Mouse (Mus musculus) ES-Bruce4 (cell line): ENCODE measurements around the gene Plekha5. TPM values are rescaled to one million over a fixed set of nuclear protein-coding genes. Genes with fewer than 3 reads are reported as not detected.

Experiments
- H3K27ac ChIP-seq: 2 replicates; pipeline ENCODE4 v1.5.1; 2012; ENCODE audit warnings: low read length, inconsistent platforms; ENCODE audit not compliant: insufficient read depth
- H3K27me3 ChIP-seq: 2 replicates; pipeline ENCODE4 v1.6.1; 2012; ENCODE audit warnings: mild to moderate bottlenecking, low read length, inconsistent platforms; ENCODE audit not compliant: control insufficient read depth, poor library complexity, insufficient read depth, severe bottlenecking
- H3K36me3 ChIP-seq: 2 replicates; pipeline ENCODE4 v1.6.1; 2012; ENCODE audit warnings: inconsistent platforms, mild to moderate bottlenecking, low read length, moderate library complexity; ENCODE audit not compliant: control insufficient read depth, poor library complexity, insufficient read depth, severe bottlenecking
- H3K4me1 ChIP-seq: one replicate; pipeline ENCODE4 v1.8.1; 2011; ENCODE audit warnings: low read length; ENCODE audit not compliant: control insufficient read depth, insufficient read depth
- H3K4me3 ChIP-seq: 2 replicates; pipeline ENCODE4 v1.5.1; 2011; ENCODE audit warnings: low read depth, mild to moderate bottlenecking, low read length
- H3K9ac ChIP-seq: 2 replicates; pipeline ENCODE4 v1.6.1; 2012; ENCODE audit warnings: low read depth, mild to moderate bottlenecking, inconsistent platforms; ENCODE audit not compliant: poor library complexity, severe bottlenecking
- H3K9me3 ChIP-seq: replicated peaks from 2 replicates; pipeline ENCODE4 v1.6.1; 2012; ENCODE audit warnings: mild to moderate bottlenecking, low read length, inconsistent platforms; ENCODE audit not compliant: control insufficient read depth, poor library complexity, insufficient read depth, severe bottlenecking
- CTCF ChIP-seq: IDR thresholded peaks from one replicate; pipeline ENCODE4 v1.8.1; 2011; ENCODE audit warnings: low read depth, low read length
- EP300 ChIP-seq: IDR thresholded peaks from 2 replicates; pipeline ENCODE4 v1.6.1; 2011; ENCODE audit warnings: low read depth, low read length; ENCODE audit not compliant: insufficient read depth
- POLR2A ChIP-seq: IDR thresholded peaks from one replicate; pipeline ENCODE4 v1.8.1; 2011; ENCODE audit warnings: low read length; ENCODE audit not compliant: insufficient read depth
- polyA plus RNA-seq: library from polyadenylated mRNA; stranded (reverse); fragments of >200 nt; gene quantifications from 2 replicates; pipeline ENCODE4 v1.2.4, GENCODE M21; 2011; ENCODE audit warnings: low read depth; ENCODE audit not compliant: missing spikeins, insufficient read depth, insufficient read length

Plekha5 gene
- polyA plus RNA-seq, 1 experiment = 80.3 TPM

DNA sequence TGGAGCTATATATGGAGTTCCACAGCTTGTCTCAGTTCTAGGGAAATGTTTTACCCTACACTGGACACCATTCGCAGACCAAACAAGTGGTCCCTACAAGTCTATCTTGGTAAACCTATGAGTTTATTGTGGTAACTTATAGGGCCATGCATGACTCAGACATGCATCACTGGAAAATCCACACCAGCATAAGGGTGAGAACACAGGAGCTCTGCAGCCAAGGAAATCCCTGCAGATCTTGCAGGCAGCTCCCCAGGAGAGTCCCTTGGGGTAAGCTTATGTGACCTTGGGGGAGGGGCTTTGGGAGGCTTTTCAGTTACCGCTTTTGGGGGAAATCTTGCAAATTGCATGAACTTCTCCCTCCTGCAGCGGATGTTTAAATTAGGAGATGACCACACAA, 190.0 kb downstream of the Plekha5 start:
- H3K4me1 ChIP-seq = no peaks in the 10 kb centered on the region
- no peak overlapping the region for H3K4me3 ChIP-seq
- no peaks in the 10 kb centered on the region for H3K27me3 ChIP-seq
- H3K9me3 ChIP-seq = no peaks in the 10 kb centered on the region
- TF ChIP-seq CTCF (no peak), POLR2A (no peak), EP300 (no peak)
- H3K36me3 ChIP-seq = no peaks in the 10 kb centered on the region
- H3K27ac ChIP-seq = no peak overlapping the region
- no peak overlapping the region for H3K9ac ChIP-seq

DNA sequence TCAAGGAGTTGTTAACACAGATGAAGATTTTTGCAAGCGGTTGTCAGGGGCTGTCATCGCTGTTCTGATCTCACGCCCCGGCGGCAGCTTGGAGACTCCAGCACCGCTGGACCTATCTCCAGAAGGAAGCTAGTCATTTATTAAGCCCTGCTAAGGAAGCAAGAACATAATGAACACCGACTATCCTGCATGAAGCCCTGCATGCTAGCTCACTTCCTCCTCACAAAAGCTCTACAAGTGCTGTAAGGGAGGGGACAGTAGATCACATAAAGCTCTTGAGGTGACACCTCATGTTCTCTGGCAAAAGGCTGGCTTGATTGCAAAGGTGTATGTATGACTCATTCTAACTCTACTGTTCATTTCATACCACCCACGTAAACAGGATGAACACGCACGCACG, 190.9 kb downstream of the Plekha5 start:
- no peak overlapping the region for H3K27ac ChIP-seq
- no peaks in the 10 kb centered on the region for H3K9me3 ChIP-seq
- H3K4me1 ChIP-seq = peaks cover 2% of the 10 kb centered on the region
- no peaks in the 10 kb centered on the region for H3K27me3 ChIP-seq
- no peaks in the 10 kb centered on the region for H3K36me3 ChIP-seq
- TF ChIP-seq POLR2A (no peak), CTCF (no peak), EP300 (no peak)
- no peak overlapping the region for H3K4me3 ChIP-seq
- no peak overlapping the region for H3K9ac ChIP-seq

DNA sequence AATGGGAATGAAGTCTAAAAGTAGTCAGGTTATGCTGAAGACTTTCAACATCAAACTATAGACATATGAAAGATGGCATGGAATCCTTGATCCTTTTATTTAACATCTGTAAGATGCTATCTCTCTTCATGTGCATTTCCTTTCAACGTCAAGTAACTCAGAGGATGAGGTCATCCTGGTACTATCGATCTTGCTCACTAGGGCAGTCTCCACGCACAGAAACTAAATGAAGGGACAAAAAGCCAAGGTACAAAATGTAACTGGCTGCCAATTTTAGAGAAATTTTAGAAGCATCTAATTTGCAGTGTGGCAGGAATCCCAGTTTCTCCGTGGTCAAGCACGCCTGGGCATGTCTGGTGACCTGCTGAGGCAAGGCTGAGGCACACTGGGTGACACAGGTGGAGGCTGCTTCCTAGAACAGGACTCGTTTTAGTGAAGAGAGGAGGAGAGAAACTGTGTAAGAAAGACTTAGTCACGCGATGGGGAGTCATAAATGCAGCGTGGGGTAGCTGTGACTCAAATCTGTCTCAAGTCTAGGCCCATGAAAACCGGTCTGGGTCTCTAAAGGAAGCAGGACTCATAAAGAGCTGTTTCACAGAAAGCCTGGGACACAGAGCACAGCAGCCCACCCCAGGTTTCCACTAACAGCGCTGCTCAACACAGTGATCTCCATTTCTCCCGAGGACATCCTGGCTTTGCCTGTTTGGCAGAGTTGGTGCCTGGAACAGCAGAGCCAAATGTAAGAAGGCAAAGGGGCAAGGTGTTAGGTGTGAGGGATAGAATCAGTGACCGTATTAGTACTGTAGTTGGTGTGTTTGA, 196.9 kb downstream of the Plekha5 start:
- peaks cover 2% of the 10 kb centered on the region; the same call in 1 of the 2 replicates for H3K36me3 ChIP-seq

DNA sequence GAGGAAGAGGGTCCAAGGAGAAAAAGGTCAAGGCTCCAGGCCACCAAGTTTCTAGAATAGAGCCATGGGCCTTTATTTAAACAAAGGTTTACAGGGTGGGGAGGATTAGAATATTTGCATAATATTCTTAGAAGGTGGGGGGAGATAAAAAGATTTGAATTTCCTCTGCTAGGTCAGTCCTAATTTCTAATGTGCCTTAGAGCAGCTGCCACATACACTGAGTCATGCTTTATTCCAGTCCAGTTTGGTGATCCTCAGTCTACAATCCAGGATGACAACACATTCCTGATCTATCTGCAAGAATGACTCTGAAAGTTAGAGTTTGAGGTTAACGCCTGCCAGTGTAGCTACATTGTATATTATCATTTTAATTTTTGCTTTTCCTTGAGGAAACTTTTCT, 197.8 kb downstream of the Plekha5 start:
- H3K4me1 ChIP-seq = peaks cover 7% of the 10 kb centered on the region
- peaks cover 9% of the 10 kb centered on the region for H3K36me3 ChIP-seq

More for the DNA sequence above, 196.9 kb downstream of the Plekha5 start:
- peak overlapping the region; percentile 86 for H3K27ac ChIP-seq
- TF ChIP-seq POLR2A (no peak), CTCF (no peak), EP300 (peak; percentile 97)
- H3K9ac ChIP-seq = peak overlapping the region; percentile 58
- no peaks in the 10 kb centered on the region for H3K27me3 ChIP-seq
- H3K9me3 ChIP-seq = no peaks in the 10 kb centered on the region
- H3K4me1 ChIP-seq = peaks cover 7% of the 10 kb centered on the region
- no peak overlapping the region for H3K4me3 ChIP-seq

DNA sequence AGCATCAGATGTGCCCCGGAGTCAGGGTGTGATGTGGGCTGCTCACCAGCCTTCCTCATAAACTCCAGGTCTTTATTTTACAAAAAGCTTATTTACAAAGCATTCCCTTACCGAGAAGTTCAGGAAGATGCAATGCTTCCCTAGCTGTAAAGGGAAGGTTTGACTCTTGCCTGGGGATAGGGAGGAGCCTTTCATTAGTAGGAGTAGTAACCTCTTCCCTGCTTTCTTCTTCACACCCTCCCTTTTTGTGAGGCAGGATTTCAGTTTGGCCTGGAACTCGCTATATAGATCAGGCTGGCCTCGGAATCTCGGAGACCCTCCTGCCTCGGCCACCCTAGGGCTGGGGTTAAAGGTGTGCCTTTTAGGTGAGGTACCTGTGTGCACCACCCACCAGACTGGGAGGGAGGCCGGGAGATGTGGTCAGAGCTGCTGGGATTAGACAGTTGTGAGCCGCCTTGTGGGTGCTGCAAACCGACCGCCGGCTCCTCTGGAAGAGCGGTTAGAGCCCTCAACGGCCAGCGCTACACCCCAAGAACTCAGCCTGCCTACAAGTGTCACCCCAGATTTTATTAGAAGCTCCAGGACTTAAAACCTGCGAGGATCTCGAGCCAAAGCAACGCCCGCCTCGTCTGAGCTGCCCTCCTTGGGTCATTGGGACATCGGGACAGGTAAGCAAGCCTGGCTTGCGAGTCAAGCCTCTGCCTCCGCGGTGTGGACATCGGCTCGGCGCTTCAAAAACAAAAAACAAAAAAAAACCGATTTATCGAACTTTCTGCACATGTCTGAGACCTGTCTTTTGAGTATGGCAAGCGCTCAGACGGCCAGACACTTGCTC, 198.8 kb downstream of the Plekha5 start, which contains the start of gene Aebp2:
Gene Aebp2 (plus strand): TSS at position 273 of the 835 bp plus-strand sequence.
- peak within 1 kb of the TSS; percentile 90 for H3K9ac ChIP-seq
- H3K9me3 ChIP-seq = no peaks in the 10 kb centered on the region
- no peaks in the 10 kb centered on the region for H3K27me3 ChIP-seq
- peaks cover 7% of the 10 kb centered on the region for H3K4me1 ChIP-seq
- H3K4me3 ChIP-seq = peak within 1 kb of the TSS; percentile 88
- peaks cover 11% of the 10 kb centered on the region for H3K36me3 ChIP-seq
- H3K27ac ChIP-seq = peak within 1 kb of the TSS; percentile 89
- TF ChIP-seq EP300 = peak; percentile 74; the same call in 1 of the 2 replicates
- no peak for TF ChIP-seq POLR2A

More for the DNA sequence above, 197.8 kb downstream of the Plekha5 start:
- H3K4me3 ChIP-seq = no peak overlapping the region
- no peaks in the 10 kb centered on the region for H3K27me3 ChIP-seq
- H3K9ac ChIP-seq = peak overlapping the region; percentile 90
- H3K9me3 ChIP-seq = no peaks in the 10 kb centered on the region
- H3K27ac ChIP-seq = peak overlapping the region; percentile 86
- no peak for TF ChIP-seq POLR2A
- TF ChIP-seq EP300 = no peak
- no peak for TF ChIP-seq CTCF
